Mouse (Mus musculus) common myeloid progenitor, adult 5-6 weeks (primary cell): ENCODE measurements around the gene S100a1. TPM values are rescaled to one million over a fixed set of nuclear protein-coding genes. Genes with fewer than 3 reads are reported as not detected.

ENCODE experiments used
- ATAC-seq: replicated peaks from 2 replicates; pipeline ENCODE4 v1.8.0; 2016; ENCODE audit warnings: low read depth, mild to moderate bottlenecking, moderate TSS enrichment, inconsistent platforms; ENCODE audit not compliant: poor library complexity, severe bottlenecking
- total RNA-seq: library from RNA; stranded (forward); fragments of 200-1000, 187-1606 nt; gene quantifications from 2 replicates; pipeline ENCODE4 v1.2.3, GENCODE M21; 2017

The S100a1 gene
- total RNA-seq, 1 experiment from 2014 or later = 72.4 TPM

DNA sequence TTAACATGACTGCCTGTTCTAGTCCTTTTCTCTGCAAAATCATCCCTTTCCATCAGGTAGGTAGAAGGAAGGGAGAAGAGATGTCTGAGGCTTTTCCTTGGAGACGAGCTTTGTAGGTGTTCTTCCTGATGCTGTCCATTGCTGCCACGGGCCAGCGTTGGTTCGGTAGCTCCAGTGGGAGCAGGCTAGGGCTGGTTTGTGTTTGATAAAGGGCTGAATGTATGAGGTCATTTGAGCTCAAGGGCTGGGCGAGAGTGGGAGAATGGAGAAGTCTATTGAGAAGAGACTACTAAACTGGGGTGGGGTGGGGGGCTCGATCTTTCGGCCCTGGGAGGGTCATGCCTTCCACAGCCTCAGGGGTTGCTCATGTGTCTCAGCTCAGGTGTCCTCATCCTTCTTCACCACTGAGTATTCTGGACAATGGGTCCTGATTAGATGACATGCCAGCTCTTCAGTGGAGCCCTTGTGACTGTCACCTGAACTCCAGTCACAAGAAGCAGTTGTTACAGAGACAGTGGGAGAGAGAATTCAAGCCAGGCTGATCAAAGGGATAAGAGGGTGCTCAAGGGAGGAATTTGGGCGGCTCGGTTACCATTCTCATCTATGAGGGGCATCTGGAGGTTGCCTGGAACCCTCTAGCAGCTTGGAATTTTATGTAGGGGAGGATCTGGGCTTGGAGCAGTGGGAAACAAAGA is 1.1 kb downstream of the S100a1 start:
- ATAC-seq = no peak

- ATAC-seq = no peak
Measured at GRCm38 (mm10) chr3:90512276-90512675, 1.9 kb downstream of the S100a1 start.

DNA sequence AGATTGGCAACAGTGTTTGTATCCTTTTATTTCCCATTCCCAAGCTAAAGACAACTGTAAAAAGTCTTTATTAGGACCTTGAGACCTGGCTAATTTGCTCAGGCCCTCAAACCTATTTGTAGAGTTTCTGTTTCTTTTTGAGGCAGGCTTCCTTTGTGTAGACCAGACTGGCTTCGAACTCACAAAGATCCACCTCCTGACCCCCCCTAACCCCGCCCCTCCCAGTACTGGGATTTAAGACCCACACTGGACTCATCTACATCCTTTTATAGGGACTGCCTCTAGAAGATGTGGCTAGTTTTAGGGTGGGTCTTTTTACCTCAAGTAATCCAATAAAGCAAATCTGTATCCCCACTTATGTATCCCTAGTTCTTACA is 4.5 kb downstream of the S100a1 start:
- ATAC-seq = no peak

DNA sequence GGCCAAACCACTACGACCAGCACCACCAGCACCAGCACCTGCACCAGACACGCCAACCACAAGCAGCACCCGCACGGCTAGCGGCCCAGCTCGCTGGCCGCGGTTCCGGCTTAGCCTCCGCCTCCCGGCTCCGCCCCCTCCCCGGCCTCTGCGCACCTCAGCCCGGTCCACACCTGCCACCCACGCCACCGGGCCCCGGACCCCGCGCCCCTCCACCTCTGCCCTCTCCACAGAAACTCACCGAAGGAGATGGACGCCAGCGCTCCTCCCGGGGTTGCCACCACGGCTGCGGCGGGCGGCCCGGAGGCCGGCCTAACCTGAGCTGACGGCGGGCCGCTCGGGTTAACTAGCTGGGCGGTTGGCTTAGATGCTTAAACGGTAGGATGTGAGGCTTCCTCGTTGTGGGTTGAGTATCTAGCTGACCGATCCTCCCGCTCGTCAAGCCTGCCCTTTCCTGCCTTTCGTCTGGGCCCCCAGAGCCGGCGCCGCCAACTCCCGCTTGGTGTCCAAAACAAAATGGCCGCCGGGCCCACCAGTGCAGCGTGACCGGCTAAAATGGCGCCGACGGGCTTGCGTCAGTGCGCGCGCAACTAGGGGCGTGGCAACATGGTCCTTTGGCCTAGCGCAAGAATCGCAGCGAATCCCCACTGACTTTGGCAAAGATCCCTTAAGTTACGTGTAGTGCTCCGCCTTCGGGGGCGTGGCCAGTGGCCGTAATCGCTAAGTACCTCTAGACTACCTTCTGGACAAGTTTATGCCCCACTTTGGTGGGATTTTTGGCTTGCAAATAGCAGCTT is 5.0 kb downstream of the S100a1 start, which contains the start of gene Chtop:
Gene Chtop (minus strand): TSS at position 549 of the 797 bp plus-strand sequence.
- peak; percentile 73 for ATAC-seq

DNA sequence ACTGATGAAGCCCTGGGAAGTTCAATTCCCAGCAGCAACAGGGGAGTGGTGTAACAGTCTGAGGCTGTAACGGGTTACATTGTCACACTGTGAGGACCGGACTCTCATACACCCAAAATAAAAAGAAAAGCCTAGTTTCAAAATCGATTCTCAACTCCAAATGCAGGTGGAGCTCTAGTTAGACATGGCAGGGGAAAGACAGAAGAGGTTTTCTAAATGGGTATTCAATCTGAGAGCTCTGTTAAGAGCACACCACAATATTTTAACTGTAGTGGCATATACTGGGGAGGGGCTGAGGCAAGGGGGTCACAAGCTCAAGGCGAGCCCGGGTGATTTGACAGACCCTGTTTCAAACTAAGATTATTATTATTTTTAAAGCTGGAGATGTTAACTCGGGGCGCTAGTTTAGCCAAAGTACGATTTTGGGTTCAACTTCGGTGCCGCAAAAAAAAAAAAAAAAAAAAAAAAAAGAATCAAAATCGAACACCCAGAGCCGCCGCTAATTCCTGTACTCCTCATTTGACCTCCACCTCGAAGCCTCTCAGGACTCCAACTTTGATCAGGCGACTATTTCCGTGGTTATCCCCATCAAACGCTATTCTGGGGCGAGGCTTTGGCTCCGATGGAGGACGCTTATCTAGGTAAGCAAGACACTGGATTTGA is 5.8 kb downstream of the S100a1 start:
- ATAC-seq = no peak

DNA sequence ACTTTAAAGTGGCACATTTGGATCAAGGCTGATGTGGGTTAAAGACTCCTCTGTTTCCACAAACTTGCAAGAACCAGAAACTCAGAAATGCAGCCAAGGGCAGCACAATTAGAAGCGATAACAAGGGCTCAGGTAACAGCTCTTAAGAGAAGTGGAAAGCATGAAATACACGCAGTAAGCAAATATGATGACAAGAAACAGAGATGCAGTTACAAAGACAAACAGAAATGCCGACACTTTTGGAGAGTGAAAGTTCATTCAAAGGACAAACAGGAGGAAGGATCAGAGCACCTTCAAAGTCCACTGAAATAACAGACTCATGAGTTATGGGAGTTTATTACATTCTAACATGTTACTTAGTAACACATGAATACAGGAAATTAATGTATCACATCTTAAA is 7.8 kb downstream of the S100a1 start:
- ATAC-seq = no peak

GRCm38 (mm10) chr3:90505216-90505615 is 9.0 kb downstream of the S100a1 start:
- no peak for ATAC-seq

- no peak for ATAC-seq
Measured at GRCm38 (mm10) chr3:90503444-90503843, 10.7 kb downstream of the S100a1 start.

DNA sequence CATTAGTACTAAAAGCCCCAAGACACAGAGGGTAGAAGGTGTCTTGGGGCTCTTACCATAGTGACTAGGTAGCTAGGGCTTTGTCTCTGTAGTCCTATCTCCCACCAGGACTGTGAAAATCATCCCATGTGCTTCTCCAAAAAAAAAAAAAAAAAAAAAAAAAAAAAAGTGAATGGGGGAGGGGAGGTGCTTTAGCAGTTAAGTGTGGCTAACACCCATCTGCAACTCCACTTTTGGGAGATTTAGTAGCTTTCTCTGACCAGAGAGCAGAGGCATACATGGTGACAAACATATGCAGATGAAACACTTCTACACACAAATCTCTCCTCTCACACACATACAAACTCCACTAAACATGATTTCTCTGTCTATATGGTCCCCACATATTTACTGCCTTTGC is 16.6 kb downstream of the S100a1 start:
- ATAC-seq = no peak

GRCm38 (mm10) chr3:90495850-90496525 is 18.2 kb downstream of the S100a1 start:
- no peak for ATAC-seq

DNA sequence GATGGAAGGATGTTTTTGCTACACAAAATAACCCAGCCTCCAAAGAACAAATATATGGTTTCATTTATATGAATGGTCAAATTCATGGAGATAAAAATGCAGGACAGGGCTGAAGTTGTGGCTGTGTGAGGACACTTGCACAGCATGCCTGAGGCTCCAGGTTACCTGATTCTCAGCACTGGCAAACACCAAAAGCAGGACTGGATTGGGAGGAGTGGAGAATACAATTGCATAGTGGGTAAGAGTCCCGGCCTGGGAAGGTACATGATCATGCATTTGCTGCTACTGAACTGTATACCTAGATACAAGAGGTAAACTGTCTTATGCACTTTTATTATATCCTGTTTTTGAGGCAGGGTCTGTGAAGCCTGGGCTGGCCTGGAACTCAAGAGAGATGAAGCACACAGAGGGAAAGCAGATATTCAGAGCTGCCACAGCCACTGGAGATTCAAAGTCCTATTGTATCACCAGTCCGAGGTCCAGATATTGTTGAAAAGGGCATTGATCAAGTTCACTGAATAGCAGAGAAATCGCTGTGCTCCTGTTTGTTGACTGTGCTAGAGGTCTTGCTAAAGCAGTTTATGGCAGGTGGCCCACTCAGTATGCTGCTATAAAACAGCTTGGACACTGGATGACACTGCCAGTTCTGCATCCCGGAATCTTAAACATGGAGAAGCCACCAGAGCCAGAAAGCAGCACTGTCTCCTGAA is 20.2 kb downstream of the S100a1 start:
- no peak for ATAC-seq

- ATAC-seq = peak; percentile 7; the same call in 1 of the 2 replicates
Measured at GRCm38 (mm10) chr3:90491350-90491749, 22.8 kb downstream of the S100a1 start.

DNA sequence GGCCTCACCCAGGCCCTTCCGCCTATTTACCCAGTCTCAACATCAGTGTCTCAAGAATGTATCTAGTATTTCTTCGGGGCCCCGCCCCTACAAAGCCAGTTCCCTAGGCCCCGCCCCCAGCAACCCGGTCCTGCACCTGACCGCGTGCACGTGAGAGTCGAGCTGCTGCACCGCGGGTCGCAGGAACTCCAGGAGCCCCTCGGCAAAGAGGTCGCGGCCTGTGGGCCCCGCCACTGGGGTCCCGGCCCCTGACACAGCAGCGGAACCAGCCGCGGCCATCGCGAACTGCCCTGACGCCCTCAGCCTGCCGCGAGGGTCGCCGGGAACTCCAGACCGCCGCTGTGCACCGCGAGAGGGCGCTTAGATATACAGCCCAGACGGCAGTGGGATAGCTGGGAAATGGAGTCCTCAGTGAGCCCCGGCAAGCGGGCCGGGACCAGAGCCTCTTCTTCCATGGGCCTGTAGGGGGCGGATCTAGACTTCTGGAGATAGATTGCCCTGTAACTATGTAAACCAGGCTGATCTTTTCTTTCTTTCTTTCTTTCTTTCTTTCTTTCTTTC is 23.4 kb downstream of the S100a1 start, which contains the start of gene Snapin:
Gene Snapin (minus strand): TSS at position 338 of the 561 bp plus-strand sequence.
- ATAC-seq = peak; percentile 99

DNA sequence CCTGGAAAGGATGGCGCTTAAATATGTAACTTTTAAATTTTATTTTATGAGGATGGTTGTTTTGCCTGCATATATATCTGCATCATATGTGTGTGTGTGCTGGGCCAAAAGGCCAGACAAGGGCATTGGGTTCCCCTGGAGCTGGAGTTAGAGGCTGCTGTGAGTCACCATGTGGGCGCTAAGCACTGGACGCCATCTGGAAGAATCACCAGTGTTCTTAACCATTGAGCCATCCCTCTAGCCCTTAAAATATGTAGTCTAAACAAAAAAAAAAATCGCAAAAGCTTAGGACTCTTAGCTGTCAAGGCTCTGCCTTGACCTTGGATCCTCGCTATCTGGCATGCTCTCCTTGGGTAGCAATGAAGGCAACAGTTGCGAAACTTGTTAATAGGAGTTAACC is 25.6 kb downstream of the S100a1 start:
- ATAC-seq = no peak

DNA sequence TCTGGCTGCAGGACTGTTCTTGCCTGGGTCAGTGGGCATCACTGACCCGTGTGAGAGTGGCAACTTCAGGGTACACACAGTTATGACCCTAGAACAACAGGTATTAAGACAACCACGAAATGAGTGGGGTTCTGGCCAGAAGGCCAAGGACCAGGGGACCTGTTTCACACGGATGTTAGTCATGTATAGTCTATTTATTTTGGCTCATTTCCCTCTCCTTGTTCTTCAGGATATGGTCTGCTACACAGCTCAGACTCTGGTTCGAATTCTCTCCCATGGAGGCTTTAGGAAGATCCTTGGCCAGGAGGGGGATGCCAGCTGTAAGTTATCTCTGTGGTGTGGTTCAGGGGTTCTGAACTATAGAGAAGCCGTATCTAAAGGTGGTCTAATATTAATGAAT is 27.2 kb downstream of the S100a1 start:
- ATAC-seq = no peak

GRCm38 (mm10) chr3:90475831-90476611 is 38.2 kb downstream of the S100a1 start, which contains the start of gene Ilf2:
Ilf2 (plus strand) TSS chr3:90476126.
- peak; percentile 96 for ATAC-seq

- peak; percentile 6; the same call in 1 of the 2 replicates for ATAC-seq
Measured at GRCm38 (mm10) chr3:90475151-90475830, 38.9 kb downstream of the S100a1 start.

DNA sequence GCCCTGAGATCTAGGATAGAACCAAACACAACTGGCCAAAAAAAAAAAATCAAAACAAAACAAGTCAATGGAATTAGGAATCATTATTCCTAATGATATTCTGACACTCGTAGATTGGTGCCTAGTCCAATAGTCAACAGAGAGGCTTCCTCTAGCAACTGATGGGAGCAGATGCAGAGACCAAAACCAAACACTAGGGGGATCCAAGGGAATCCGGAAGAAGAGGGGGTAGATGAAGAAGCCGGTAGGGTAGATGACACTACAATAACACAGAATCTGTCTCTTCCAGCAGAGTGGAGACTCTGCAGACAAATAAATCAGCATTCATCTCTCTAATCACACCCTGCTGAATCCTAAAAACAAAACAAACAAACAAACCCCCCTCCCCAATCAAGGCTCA is 42.0 kb downstream of the S100a1 start:
- peak; percentile 55 for ATAC-seq
